Mouse (Mus musculus): ENCODE measurements around the gene Supt5. TPM values are rescaled to one million over a fixed set of nuclear protein-coding genes. Genes with fewer than 3 reads are reported as not detected.

Gene Supt5
- polyA plus RNA-seq, 1 experiment from 2014 or later: 104 TPM

GRCm38 (mm10) chr7:28381017-28381790, 42.7 kb upstream of the Supt5 start:
- H3K9me3 ChIP-seq (replicated peaks): no peaks in the 10 kb centered on the region
- peak overlapping the region; percentile 39 for H3K4me3 ChIP-seq (replicated peaks)
- H3K4me2 ChIP-seq: peak overlapping the region; percentile 70
- no peaks in the 10 kb centered on the region for H3K27me3 ChIP-seq
- WGBS: 5% methylated on average over 30 of the region's 30 CpGs
- H3K27ac ChIP-seq: peak overlapping the region; percentile 100
- H3K4me1 ChIP-seq: peaks cover 76% of the 10 kb centered on the region
- ATAC-seq (replicated peaks; ENCODE audit: low FRiP score): no peak; the same call in 1 of the 2 replicates
- peaks cover 17% of the 10 kb centered on the region; the same call in 1 of the 2 replicates for H3K36me3 ChIP-seq
- peak overlapping the region; percentile 48 for H3K9ac ChIP-seq

GRCm38 (mm10) chr7:28380237-28381016, 41.9 kb upstream of the Supt5 start, which contains the start of gene Zfp36:
Zfp36 (minus strand) TSS chr7:28380253.
- peak within 1 kb of the TSS; percentile 89 for H3K9ac ChIP-seq
- no peak for ATAC-seq (replicated peaks; ENCODE audit: low FRiP score)
- peaks cover 77% of the 10 kb centered on the region for H3K4me1 ChIP-seq
- no peaks in the 10 kb centered on the region for H3K27me3 ChIP-seq
- peak within 1 kb of the TSS; percentile 88 for H3K4me2 ChIP-seq
- H3K4me3 ChIP-seq (replicated peaks): peak within 1 kb of the TSS; percentile 75
- peaks cover 9% of the 10 kb centered on the region; the same call in 1 of the 2 replicates for H3K36me3 ChIP-seq
- WGBS: 54% methylated on average over 17 of the region's 17 CpGs
- no peaks in the 10 kb centered on the region for H3K9me3 ChIP-seq (replicated peaks)
- H3K27ac ChIP-seq: peak within 1 kb of the TSS; percentile 100

GRCm38 (mm10) chr7:28378769-28379651, 40.5 kb upstream of the Supt5 start:
- Histone ChIP-seq H3K9me3 (replicated peaks) (no peaks in the 10 kb centered on the region), H3K27me3 (no peaks in the 10 kb centered on the region), H3K9ac (peak overlapping the region; percentile 89), H3K27ac (peak overlapping the region; percentile 100), H3K4me2 (peak overlapping the region; percentile 88), H3K4me3 (replicated peaks) (peak overlapping the region; percentile 75), H3K4me1 (peaks cover 90% of the 10 kb centered on the region), H3K36me3 (0 out of 2 replicates have a peak, but pooled peaks cover 3% of the 10 kb centered on the region)
- ATAC-seq (replicated peaks; ENCODE audit: low FRiP score): peak; percentile 37
- under 1% methylated on average over 53 of the region's 53 CpGs for WGBS

- ATAC-seq (replicated peaks; ENCODE audit: low FRiP score): no peak
- H3K4me2 ChIP-seq: peak overlapping the region; percentile 88
- H3K4me3 ChIP-seq (replicated peaks): peak overlapping the region; percentile 75
- peak overlapping the region; percentile 89 for H3K9ac ChIP-seq
- 13% methylated on average over 32 of the region's 32 CpGs for WGBS
- no peaks in the 10 kb centered on the region for H3K27me3 ChIP-seq
- peaks cover 91% of the 10 kb centered on the region for H3K4me1 ChIP-seq
- H3K36me3 ChIP-seq: 0 out of 2 replicates have a peak, but pooled peaks cover 3% of the 10 kb centered on the region
- peak overlapping the region; percentile 100 for H3K27ac ChIP-seq
- H3K9me3 ChIP-seq (replicated peaks): no peaks in the 10 kb centered on the region
Measured at GRCm38 (mm10) chr7:28378066-28378690, 39.6 kb upstream of the Supt5 start.

GRCm38 (mm10) chr7:28377190-28378065, 38.9 kb upstream of the Supt5 start:
- H3K4me2 ChIP-seq: peak overlapping the region; percentile 88
- WGBS: 59% methylated on average over 18 of the region's 18 CpGs
- H3K4me3 ChIP-seq (replicated peaks): peak overlapping the region; percentile 75
- peaks cover 83% of the 10 kb centered on the region for H3K4me1 ChIP-seq
- 0 out of 2 replicates have a peak, but pooled peaks cover 3% of the 10 kb centered on the region for H3K36me3 ChIP-seq
- H3K27me3 ChIP-seq: no peaks in the 10 kb centered on the region
- peak overlapping the region; percentile 100 for H3K27ac ChIP-seq
- H3K9me3 ChIP-seq (replicated peaks): no peaks in the 10 kb centered on the region
- peak overlapping the region; percentile 89 for H3K9ac ChIP-seq
- ATAC-seq (replicated peaks; ENCODE audit: low FRiP score): no peak

GRCm38 (mm10) chr7:28376011-28376771, 37.6 kb upstream of the Supt5 start:
- Histone ChIP-seq H3K4me3 (replicated peaks) (peak overlapping the region; percentile 75), H3K4me1 (peaks cover 72% of the 10 kb centered on the region), H3K4me2 (peak overlapping the region; percentile 88), H3K27ac (peak overlapping the region; percentile 100), H3K9me3 (replicated peaks) (no peaks in the 10 kb centered on the region), H3K9ac (peak overlapping the region; percentile 57), H3K27me3 (no peaks in the 10 kb centered on the region), H3K36me3 (0 out of 2 replicates have a peak, but pooled peaks cover 3% of the 10 kb centered on the region)
- WGBS: 4% methylated on average over 30 of the region's 30 CpGs
- no peak for ATAC-seq (replicated peaks; ENCODE audit: low FRiP score)

GRCm38 (mm10) chr7:28375176-28375921, 36.8 kb upstream of the Supt5 start:
- H3K4me3 ChIP-seq (replicated peaks): peak overlapping the region; percentile 75
- WGBS: under 1% methylated on average over 36 of the region's 36 CpGs
- peak overlapping the region; percentile 100 for H3K27ac ChIP-seq
- H3K36me3 ChIP-seq: 0 out of 2 replicates have a peak, but pooled peaks cover 3% of the 10 kb centered on the region
- H3K9ac ChIP-seq: peak overlapping the region; percentile 57
- ATAC-seq (replicated peaks; ENCODE audit: low FRiP score): peak; percentile 46
- H3K4me2 ChIP-seq: peak overlapping the region; percentile 88
- H3K4me1 ChIP-seq: peaks cover 72% of the 10 kb centered on the region
- no peaks in the 10 kb centered on the region for H3K9me3 ChIP-seq (replicated peaks)
- H3K27me3 ChIP-seq: no peaks in the 10 kb centered on the region

- Histone ChIP-seq H3K27ac (peak overlapping the region; percentile 100), H3K27me3 (no peaks in the 10 kb centered on the region), H3K4me1 (peaks cover 73% of the 10 kb centered on the region), H3K4me3 (replicated peaks) (peak overlapping the region; percentile 75; the same call in 1 of the 2 replicates), H3K9me3 (replicated peaks) (no peaks in the 10 kb centered on the region), H3K36me3 (peaks cover 10% of the 10 kb centered on the region; the same call in 1 of the 2 replicates), H3K4me2 (peak overlapping the region; percentile 88), H3K9ac (peak overlapping the region; percentile 57; the same call in 1 of the 2 replicates)
- WGBS: 76% methylated on average over 10 of the region's 10 CpGs
- no peak for ATAC-seq (replicated peaks; ENCODE audit: low FRiP score)
Measured at GRCm38 (mm10) chr7:28374647-28375046, 36.1 kb upstream of the Supt5 start.

- 76% methylated on average over 7 of the region's 7 CpGs for WGBS
- Histone ChIP-seq H3K4me1 (peaks cover 74% of the 10 kb centered on the region), H3K36me3 (peaks cover 16% of the 10 kb centered on the region), H3K27ac (peak overlapping the region; percentile 100), H3K27me3 (no peaks in the 10 kb centered on the region), H3K4me3 (replicated peaks) (no peak overlapping the region), H3K9me3 (replicated peaks) (no peaks in the 10 kb centered on the region), H3K9ac (no peak overlapping the region), H3K4me2 (no peak overlapping the region)
- no peak for ATAC-seq (replicated peaks; ENCODE audit: low FRiP score)
Measured at GRCm38 (mm10) chr7:28373891-28374495, 35.4 kb upstream of the Supt5 start.
